Mouse (Mus musculus) thymus, postnatal 4 days (tissue): ENCODE data around the gene C1qtnf12.

Experiments
- DNase-seq: peaks from one replicate; pipeline ENCODE4 v3.0.0; 2021

The C1qtnf12 gene

GRCm38 (mm10) chr4:155962167-155962971 is at the start of gene C1qtnf12:
C1qtnf12 (plus strand) TSS chr4:155962318.
- DNase-seq = peak; percentile 54

- no peak for DNase-seq
Observed at GRCm38 (mm10) chr4:155932031-155932430, 30.1 kb upstream of the C1qtnf12 start.

- DNase-seq = no peak
Observed at GRCm38 (mm10) chr4:155943049-155943452, 19.1 kb upstream of the C1qtnf12 start.

GRCm38 (mm10) chr4:155943534-155944249 is 18.4 kb upstream of the C1qtnf12 start, which contains the start of gene Ube2j2:
Ube2j2 (plus strand) TSS chr4:155943831.
- DNase-seq = peak; percentile 95

DNA sequence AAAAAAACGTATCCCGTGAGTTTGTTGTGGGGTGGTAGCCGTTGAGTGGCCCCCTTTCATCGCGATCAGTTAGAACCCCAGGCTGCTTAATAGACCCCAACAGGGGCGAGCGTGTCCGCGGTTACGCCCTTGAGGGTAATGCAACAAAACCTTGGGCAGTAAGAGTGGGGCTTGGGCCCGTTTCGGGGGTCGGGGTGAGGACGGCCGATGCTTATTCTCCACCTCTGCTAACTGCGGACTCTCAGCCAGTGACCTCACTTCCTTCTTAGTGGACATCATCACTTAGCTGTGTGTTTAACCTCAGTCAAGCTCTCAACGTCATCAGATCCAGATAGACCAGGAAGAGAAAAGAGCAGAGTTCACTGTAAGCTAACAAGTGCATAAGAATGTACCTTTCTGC is 17.8 kb upstream of the C1qtnf12 start:
- DNase-seq = no peak

DNA sequence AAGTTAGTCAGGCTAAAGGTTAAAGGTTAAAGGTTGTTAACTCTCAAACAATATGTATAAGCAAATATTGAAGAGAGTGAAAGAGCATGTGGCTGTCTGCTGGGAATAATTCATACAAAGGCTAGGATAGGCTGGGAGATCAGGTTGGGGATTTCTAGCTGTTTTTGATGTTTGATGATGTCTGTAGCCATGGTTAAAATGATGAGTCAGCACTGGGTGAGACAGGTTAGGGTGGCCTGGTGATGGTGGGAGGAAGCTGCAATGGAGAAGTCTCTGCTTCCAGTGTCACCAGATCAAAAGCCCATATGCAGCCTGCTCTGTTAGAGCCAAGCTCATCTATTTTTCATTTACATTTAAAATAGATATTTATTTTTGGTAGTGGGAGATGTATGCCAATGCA is 15.0 kb upstream of the C1qtnf12 start:
- DNase-seq = no peak

GRCm38 (mm10) chr4:155955491-155955890 is 6.6 kb upstream of the C1qtnf12 start:
- no peak for DNase-seq

DNA sequence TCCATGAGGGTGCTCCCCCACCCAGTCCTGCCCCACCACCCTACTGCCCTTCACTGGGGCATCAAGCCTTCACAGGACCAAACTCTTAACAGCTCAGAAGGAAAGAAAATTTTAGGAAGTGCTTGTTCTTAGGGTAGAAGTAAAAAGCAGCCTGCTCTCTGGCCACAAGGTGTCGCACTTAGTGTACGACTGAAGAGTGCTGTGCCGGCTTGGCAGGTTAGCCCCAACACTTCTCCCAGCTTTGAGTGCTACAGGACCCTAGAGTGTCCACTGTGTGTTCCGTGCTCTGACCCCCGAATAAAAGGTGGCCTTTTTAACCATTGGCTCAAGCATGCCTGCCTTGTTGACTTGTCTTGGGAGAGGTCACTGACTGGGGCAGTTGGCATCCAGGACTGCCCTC is 2.8 kb upstream of the C1qtnf12 start:
- DNase-seq = peak; percentile 86

DNA sequence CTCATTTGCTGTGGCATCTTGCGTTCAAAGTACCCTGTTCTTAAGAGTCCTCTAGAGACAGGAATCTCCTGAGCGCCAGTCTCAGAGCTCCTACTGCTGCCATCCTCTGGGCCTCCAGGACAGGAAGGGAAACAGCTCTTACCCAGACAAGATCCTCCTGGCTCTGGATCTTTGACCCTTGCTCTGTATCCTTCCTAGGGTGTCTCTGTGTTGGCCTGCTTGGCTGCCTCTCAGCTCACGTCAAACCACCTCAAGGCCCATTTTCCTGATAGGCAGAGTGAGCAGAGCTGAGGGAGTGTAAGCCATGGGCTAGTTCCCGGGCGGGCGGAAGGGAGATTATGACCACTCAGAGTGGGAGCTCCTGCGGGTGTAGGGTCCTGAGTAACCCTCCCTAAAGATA is 988 bp downstream of the C1qtnf12 start:
- DNase-seq = no peak

GRCm38 (mm10) chr4:155964396-155964795 is 2.3 kb downstream of the C1qtnf12 start:
- DNase-seq = no peak

GRCm38 (mm10) chr4:155969043-155969653 is 7.0 kb downstream of the C1qtnf12 start:
- no peak for DNase-seq

DNA sequence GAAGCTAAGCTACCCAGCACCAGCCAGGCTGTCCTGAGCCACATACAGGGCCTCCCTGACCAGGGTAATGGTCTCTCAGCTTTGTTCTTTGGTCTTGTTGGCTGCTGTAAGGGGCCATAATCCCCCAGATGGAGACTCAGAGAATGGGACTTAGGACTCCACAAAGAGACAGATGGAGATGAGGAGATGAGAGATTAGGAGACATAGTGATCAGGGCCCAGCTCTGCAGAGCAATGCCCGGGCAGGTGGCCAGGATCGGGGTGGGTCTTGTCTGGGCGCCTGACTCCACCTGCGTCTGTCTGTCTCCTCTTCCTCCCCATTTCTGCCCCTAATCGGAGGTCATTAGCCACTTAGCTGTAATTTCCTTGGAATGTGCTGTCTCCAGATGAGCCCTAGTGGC is 8.2 kb downstream of the C1qtnf12 start:
- DNase-seq = no peak

DNA sequence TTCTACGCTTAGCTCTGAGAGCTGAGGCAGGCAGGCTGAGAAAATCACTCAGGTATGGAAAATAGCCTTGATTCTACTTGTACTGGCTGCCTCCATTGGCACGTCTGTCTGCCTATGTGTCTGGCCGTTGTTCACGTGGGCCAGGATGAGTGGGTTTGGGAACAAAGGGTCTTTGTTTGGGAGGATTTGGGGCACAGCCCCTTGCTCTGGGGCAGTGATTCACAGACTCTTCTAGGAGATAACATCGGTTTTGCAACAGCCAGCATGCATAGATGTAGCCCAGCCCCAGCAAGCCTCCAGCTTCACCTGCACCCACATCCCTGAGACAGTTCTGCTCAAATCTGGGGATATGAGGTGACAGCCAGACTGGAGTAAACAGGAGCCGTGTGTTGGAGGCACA is 10.5 kb downstream of the C1qtnf12 start:
- no peak for DNase-seq

- DNase-seq = no peak
Observed at GRCm38 (mm10) chr4:155973239-155973638, 11.1 kb downstream of the C1qtnf12 start.

DNA sequence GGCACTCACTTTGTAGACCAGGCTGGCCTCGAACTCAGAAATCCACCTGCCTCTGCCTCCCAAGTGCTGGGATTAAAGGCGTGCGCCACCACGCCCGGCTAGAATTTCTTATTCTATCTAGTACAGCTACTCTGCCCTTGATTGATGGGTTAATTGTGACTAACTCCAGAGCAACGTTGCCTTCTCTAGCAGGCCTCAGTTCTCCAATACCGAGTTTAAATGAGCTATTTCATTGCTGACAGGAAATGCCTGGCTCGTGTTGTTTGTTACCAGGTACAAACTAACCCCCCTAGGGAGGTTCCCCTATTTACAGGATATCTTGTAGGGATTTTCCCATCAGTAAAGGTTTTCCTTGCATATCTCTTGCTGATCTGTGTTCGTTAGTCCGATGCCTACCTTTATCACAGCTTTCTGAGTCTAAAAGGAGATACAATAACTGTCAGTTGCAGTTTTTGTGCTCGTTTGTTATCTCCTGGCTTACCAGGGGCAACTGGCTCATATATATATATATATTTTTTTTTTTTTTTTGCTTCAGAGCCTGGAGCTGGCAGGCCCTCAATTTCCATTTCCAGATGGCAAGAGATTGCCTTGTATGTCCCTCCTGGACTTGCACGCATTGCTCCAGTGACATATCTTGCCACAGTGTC is 19.4 kb downstream of the C1qtnf12 start:
- no peak for DNase-seq

- DNase-seq = no peak
Observed at GRCm38 (mm10) chr4:155983788-155984187, 21.7 kb downstream of the C1qtnf12 start.

DNA sequence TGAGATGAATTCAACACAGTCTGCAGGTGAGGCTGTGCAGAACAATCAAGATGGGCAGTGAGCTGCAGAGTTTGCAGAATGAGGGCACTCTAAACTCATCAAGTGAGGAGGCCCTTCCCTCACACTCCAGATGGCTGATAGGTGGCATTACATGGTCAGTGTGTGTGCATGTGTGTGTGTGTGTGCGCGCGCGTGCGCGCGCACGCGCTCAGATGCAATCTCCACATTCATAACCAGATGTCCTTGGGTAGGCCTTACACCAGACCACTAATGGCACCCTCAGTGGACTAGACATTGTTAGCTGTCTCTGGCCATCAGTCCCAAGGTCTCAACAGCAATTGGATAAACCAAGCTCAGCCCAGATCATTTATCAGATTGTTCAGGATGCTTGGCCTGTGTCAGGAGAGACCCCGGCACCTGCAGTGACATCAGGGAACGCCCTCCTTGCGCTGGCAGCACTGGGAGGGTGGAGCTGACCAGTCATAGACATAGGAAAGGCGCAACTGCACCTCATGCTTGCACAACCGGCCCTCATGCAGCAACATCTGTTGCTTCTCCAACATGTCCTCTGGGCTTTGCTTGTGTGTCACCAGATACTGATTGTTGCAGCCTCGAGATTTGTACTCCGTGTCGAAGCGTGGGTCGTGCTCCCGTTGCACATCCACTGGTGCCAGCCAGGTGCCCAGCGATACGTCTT is 29.2 kb downstream of the C1qtnf12 start:
- no peak for DNase-seq

- peak; percentile 69 for DNase-seq
Observed at GRCm38 (mm10) chr4:155991908-155992230, 29.8 kb downstream of the C1qtnf12 start.

GRCm38 (mm10) chr4:155992241-155992905 is 30.3 kb downstream of the C1qtnf12 start, which contains the start of the genes B3galt6 and Sdf4:
B3galt6 (minus strand) TSS chr4:155992649.
Sdf4 (plus strand) TSS chr4:155992872.
- peak; percentile 90 for DNase-seq

GRCm38 (mm10) chr4:155992906-155993547 is 30.9 kb downstream of the C1qtnf12 start:
- DNase-seq = peak; percentile 98

DNA sequence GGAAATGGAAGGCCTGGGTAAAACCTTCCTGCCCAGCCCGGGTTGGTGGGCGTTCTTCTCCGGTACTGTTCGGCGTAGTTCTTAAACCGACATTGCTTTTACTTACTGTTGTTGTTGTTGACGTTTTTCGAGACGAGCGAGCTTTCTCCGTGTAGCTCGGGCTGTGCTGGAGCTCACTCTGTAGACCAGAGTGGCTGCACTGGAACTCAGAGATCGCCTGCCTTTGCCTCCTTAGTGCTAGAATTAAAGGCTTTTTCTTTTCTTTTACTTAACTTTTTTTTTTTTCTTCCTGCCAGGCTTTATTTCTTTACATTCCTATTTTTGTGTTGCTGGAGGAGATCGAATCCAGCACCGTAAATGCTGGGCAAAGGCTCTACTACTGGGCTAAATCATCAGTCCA is 31.5 kb downstream of the C1qtnf12 start:
- DNase-seq = no peak
